Mouse (Mus musculus) frontal cortex, adult 2 months (tissue): ENCODE data around the gene Ascl1. TPM values are rescaled to one million over a fixed set of nuclear protein-coding genes. Genes with fewer than 3 reads are reported as not detected.

ENCODE experiments used
- DNase-seq, 2 experiments: peaks; one replicate each; pipeline ENCODE4 v3.0.0; 2022; ENCODE audit warnings: low spot score in 1 of 2; ENCODE audit errors: extremely low spot score in 1 of 2
- polyA plus RNA-seq: library from polyadenylated mRNA; depleted of rRNA; stranded (reverse); fragments of >200 nt; gene quantifications from 2 replicates; pipeline ENCODE4 v1.2.3, GENCODE M21; 2012; rRNA removed

The Ascl1 gene
- polyA plus RNA-seq, result 3.6 and 4.0 TPM in 2 replicates

- DNase-seq, result no peak
These were observed at the start of gene Ascl1 for GRCm38 (mm10) chr10:87493576-87493975. Gene Ascl1 (minus strand): TSS chr10:87493660.

GRCm38 (mm10) chr10:87534172-87534571 lies 40.7 kb upstream of the Ascl1 start:
- DNase-seq, result no peak

- DNase-seq, result no peak
These were observed 28.2 kb upstream of the Ascl1 start, which contains the start of gene Pah for GRCm38 (mm10) chr10:87521646-87522045. Gene Pah (plus strand): TSS chr10:87521795.

GRCm38 (mm10) chr10:87520401-87521116 lies 27.1 kb upstream of the Ascl1 start:
- DNase-seq, result no peak

DNA sequence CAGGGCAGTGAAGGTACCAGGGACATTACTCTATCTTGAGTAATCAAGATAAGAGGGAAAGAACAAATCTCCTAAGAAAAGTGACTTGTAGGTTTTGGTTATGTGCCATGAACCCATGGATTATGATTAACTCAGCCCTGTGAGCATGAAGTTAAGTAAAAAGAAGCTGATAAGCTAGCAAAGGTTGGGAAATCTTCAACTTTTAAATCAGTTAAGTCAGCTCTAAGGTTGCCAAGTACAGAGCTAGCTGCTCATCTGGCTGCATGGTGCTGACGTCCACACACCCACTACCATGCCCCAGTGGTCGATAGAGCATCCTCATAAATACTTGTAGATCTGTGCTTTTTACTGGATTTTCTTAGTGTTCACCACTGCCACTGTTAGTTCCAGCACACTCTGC lies 25.1 kb upstream of the Ascl1 start:
- no peak for DNase-seq

DNA sequence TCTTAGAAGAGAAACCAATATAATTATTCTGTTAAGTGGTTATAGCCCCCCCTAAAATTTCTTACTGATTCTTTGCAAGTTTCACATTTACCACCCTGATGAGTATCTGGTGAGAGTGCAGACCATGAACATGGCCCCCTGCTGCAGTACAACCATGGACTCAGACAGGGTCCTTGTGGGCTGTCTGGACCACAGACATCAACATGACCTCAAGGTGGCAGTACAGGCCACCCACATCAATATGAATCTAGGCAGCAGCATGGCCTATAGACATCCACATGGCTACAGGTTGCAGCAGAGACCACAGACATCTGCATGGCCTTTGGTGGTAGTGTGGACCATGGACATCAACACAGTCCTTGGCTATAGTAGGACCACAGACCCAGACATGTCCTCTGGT lies 19.6 kb upstream of the Ascl1 start:
- DNase-seq, result no peak

DNA sequence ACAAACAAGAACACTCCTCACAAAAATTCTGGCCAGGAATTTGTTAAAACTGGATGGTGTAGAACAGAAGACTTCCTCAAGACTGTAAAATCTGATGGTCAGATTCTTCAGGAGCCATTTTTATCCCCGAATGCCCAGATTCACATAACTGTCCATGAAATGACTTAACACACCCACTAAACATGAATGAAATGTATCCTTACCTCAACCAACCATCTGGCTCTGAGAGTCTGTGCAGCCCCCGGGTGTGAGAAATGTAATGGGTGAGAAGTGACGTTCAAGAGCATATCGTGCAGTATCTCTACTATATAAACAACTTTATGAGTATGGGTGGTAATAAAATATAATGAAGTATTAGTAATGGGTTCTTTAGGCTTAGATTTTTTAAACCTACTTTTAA lies 15.1 kb upstream of the Ascl1 start:
- DNase-seq, result peak in 1 of 2 experiments; percentile 66

DNA sequence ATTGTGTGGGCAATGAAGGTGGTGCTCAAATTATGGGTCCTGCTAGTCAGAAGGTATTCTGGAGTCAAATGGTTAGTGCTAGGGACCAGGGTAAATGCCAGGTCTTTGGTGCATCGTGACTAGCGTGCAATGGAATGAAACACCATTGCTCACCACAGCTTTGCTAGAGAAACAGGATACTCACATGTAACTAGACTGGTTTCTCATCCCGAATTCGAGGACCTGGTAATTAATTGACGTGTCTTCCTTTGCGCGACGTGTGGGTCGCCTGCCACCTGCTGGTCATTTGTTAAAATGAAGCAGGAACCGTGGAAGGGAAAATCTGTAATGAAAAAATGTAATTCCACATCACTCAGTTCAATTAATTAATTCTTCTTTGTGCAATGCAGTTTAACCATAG lies 10.5 kb upstream of the Ascl1 start:
- DNase-seq, result peak in 1 of 2 experiments; percentile 86

DNA sequence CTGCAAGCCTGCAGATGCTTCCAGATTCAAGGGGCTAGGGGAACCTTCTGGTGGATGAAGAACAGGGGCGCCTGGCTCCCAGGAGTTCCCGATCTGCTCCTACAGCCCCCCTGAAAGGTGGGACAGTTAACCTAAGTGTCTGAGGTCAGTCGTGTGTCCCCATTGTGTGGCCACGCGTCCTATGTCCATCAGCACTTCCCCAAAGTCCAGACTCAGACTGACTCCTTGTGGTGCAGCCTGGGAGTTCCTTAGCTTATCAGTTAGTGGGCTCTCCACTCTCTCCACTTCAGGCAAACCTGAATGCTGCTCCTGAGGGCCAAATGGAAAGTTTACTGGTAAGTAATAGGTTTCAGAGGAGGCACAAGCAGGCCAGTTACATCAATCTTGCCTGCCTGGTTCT lies 8.8 kb upstream of the Ascl1 start:
- no peak for DNase-seq

- no peak for DNase-seq
These were observed 8.2 kb upstream of the Ascl1 start for GRCm38 (mm10) chr10:87501659-87502042.

DNA sequence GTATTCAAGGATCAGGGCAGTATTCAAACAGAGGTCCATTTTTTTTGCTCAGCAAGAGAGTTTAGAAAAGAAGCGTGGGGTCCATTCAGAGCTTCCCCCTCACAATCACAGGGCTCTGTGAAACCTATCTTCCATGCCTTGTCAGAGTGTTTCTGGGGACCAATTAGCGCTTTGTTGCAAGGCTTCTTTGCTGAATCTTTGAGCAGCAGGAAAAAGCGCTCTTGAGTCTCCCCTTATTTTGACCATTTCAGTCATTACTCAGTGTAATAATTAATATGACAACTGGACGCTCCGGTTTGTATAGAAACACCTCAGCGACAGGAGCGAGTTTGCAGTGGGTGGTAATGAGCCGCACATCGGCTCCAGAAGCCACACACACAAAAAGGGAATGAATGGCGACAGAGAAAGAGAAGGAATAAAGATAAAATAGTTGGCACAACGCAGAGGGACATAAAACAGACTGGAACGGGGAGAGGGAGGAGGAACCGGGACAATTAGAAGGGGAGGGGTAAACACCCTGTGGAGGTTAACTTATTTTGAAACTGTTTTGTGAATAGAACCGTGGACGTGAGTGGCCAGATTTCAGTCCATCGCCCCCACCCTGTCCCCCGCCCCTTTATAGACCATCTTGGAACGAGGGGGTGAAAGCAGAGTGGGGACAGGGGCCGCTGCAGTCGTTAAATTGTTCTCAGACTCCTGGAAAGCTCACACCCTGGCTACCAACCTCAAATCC lies 7.6 kb upstream of the Ascl1 start:
- no peak for DNase-seq

DNA sequence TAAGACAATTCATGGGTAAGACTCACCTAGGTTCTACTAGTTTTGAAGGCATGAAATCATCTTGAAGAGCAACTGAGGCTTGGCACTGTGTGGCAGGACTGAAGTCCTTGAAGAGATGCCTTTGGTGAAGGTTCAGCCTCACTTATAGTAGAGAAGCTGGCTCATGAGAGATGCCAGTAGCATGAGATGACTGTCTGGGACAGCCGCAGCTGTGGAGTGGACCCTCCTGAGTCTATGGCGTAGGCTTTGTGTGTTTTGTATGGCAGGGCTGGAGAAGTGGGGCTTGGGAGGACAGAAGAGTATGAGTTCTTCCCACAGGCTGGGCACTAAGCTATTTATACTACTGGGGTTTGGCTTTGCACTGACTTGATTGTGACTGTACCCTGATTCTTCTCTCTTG lies 3.6 kb upstream of the Ascl1 start:
- DNase-seq, result no peak

DNA sequence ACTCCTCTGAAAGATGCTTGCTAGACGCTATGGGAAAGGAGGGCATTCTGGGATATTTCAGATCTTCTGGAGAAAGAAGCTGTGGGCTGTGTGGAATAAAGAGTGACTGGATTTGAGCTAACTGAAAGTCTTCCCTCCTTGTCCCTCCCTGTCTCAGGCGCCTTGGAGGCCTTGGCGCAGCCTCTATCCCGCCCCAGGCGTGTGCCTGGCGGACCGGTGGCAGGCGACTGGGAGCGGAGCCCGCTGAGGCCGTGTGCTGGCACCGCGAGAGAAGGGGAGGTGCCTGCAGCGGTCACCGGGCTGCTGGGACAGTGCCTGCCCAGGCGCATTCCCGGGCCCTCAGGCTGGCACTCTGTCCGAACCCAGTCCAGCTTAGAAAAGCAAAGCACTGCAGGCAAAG lies 1.1 kb upstream of the Ascl1 start:
- peak in 1 of 2 experiments; percentile 54 for DNase-seq

- no peak for DNase-seq
These were observed 716 bp upstream of the Ascl1 start for GRCm38 (mm10) chr10:87494176-87494575.

DNA sequence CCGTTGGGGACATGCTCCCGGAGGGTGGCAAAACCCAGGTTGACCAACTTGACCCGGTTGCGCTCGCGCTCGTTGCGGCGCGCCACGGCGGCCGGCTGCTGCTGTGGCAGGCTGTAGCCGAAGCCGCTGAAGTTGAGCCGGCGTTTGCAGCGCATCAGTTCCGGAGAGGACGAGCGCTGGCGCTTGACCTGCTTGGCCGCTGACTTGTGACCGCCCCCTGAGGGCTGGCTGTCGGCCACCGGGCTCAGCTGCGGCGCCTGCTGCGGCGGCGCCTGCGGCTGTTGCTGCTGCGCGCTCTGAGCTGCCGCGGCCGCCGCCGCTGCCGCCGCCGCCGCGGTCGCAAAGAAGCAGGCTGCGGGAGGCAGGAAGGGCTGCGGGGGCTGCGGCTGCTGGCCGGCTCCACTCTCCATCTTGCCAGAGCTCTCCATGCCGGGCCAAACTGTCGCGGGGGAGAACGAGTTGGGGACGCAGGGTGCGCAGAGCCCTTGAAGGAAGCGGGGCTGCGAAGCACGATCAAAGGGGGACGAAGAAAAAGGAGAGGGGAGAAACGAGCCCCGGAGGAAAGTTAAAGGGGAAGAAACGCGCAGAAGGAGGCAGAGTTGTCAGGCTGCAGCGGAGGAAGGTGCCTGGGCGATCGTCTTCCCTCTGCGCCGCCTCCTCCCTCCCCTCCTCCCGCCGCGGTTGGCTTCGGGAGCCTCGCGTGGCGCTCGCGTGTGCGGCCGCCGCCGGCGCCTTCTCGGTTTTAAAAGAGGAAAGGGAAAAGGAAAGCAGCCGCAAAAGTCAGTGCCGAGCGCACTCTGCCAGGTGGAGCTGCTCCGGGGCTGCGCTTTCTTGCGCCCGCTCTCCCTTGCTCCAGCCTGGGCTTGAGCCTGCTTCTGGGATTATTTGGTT lies 554 bp downstream of the Ascl1 start:
- DNase-seq, result peak in 1 of 2 experiments; percentile 74

DNA sequence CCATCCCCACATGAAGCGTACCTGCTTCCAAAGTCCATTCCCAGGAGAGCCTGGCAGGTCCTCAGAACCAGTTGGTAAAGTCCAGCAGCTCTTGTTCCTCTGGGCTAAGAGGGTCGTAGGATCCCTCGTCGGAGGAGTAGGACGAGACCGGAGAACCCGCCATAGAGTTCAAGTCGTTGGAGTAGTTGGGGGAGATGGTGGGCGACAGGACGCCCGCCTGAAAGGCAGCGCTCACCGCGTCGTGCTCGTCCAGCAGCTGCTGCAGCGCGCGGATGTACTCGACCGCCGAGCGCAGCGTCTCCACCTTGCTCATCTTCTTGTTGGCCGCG lies 1.2 kb downstream of the Ascl1 start:
- DNase-seq, result no peak

- no peak for DNase-seq
These were observed 1.9 kb downstream of the Ascl1 start for GRCm38 (mm10) chr10:87491485-87492040.

GRCm38 (mm10) chr10:87490328-87490727 lies 3.1 kb downstream of the Ascl1 start:
- no peak for DNase-seq

DNA sequence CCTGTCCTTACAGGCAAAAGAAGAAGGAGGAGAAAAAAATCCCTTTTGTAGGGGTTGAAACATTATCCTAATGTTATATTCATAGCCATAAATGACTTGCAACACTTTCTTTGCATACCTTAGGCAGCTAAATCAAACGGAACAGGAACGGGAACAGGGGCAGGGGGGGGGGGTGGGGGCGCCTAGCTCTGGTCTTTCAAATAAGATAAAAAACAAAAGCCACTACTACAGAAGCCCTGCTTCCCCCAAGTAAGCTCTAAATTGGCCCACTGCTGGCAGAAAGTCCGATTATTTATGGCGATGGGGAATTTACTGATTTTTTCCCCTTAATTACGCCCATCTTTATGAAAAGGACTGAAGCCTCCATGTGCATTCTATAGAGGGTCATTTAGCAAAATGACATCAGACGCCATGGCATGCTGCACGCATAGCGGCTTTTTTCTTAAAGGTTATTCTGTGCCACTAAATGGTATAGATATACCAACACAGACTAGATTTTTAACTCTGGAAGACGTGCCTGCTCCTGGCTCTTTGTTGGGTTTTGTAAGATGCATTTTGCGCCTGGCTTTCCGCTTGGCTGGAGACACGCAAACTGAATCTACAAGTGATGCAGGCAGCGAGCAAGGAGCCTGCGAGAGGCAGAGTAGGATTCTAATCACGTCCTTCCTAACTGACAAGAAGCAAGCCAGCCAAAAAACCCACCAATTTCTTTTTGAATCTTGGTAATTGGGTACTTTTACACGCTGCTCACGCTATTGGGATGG lies 4.0 kb downstream of the Ascl1 start:
- DNase-seq, result peak in 1 of 2 experiments; percentile 72
